Mouse (Mus musculus) heart, embryonic 16.5 days (tissue): ENCODE measurements around the gene Atp6v0b. TPM values are rescaled to one million over a fixed set of nuclear protein-coding genes. Genes with fewer than 3 reads are reported as not detected.
A peak's percentile ranks its signal among the peaks of the same experiment; 100 is the strongest.

ENCODE experiments used
- ATAC-seq: fragments of 200-750 bp; cut with Nextera tagmentation; replicated peaks from 2 replicates; pipeline ENCODE4 v1.8.0; 2017; ENCODE audit warnings: moderate number of reproducible peaks; ENCODE audit not compliant: insufficient read depth, low FRiP score; ENCODE audit errors: extremely low read depth
- H3K27ac ChIP-seq: fragments of 300-500 bp; sonication (generic); 2 replicates; pipeline ENCODE4 v1.5.1; 2014; ENCODE audit warnings: mild to moderate bottlenecking, low read length, control low read depth, moderate library complexity
- H3K27me3 ChIP-seq: fragments of 300-500 bp; sonication (generic); 2 replicates; pipeline ENCODE4 v1.6.1; 2014; ENCODE audit warnings: low read length, mixed read lengths; ENCODE audit not compliant: control insufficient read depth, insufficient read depth
- H3K36me3 ChIP-seq: fragments of 300-500 bp; sonication (generic); 2 replicates; pipeline ENCODE4 v1.6.1; 2014; ENCODE audit not compliant: control insufficient read depth, insufficient read depth
- H3K4me1 ChIP-seq: fragments of 300-500 bp; sonication (generic); 2 replicates; pipeline ENCODE4 v1.6.1; 2014; ENCODE audit warnings: low read length, mixed read lengths; ENCODE audit not compliant: control insufficient read depth, insufficient read depth
- H3K4me2 ChIP-seq: fragments of 300-500 bp; sonication (generic); 2 replicates; pipeline ENCODE4 v1.6.1; 2014; ENCODE audit warnings: low read depth, mild to moderate bottlenecking, control low read depth, low read length
- H3K4me3 ChIP-seq: fragments of 300-500 bp; sonication (generic); 2 replicates; pipeline ENCODE4 v1.5.1; 2014; ENCODE audit warnings: mild to moderate bottlenecking, control low read depth, low read length
- H3K9ac ChIP-seq: fragments of 300-500 bp; sonication (generic); 2 replicates; pipeline ENCODE4 v1.6.1; 2014; ENCODE audit warnings: low read length, control low read depth
- H3K9me3 ChIP-seq: fragments of 300-500 bp; sonication (generic); replicated peaks from 2 replicates; pipeline ENCODE4 v1.6.1; 2016; ENCODE audit warnings: low read length; ENCODE audit not compliant: control insufficient read depth
- WGBS: fragments of 180-500 bp; shearing (Covaris S2); extraction: QIAGEN DNeasy Blood & Tissue Kit; methylation state at CpG from one replicate; pipeline ENCODE4 v1.1.7; 2014; 5-methylcytosine and 5-hydroxymethylcytosine counted together
- polyA plus RNA-seq: library from polyadenylated mRNA; unstranded; fragments of >200 nt; fragmentation: Nextera tagmentation; extraction: Ambion mirVana; gene quantifications from 2 replicates; pipeline ENCODE4 v1.2.1, GENCODE M21; 2015

Gene Atp6v0b
- polyA plus RNA-seq: 229 and 244 TPM in 2 replicates

- H3K4me1 ChIP-seq: peaks cover 21% of the 10 kb centered on the region
- peak within 1 kb of the TSS; percentile 89 for H3K4me3 ChIP-seq
- 0% methylated on average over 37 of the region's 37 CpGs for WGBS
- H3K27me3 ChIP-seq: no peaks in the 10 kb centered on the region
- H3K4me2 ChIP-seq: peak within 1 kb of the TSS; percentile 86
- H3K36me3 ChIP-seq: peaks cover 19% of the 10 kb centered on the region
- peak; percentile 83 for ATAC-seq
- H3K9me3 ChIP-seq: no peaks in the 10 kb centered on the region
- peak within 1 kb of the TSS; percentile 90 for H3K9ac ChIP-seq
- H3K27ac ChIP-seq: peak within 1 kb of the TSS; percentile 33; the same call in 1 of the 2 replicates
Observed at GRCm38 (mm10) chr4:117887133-117887532, at the start of gene Atp6v0b. Gene Atp6v0b (minus strand): TSS chr4:117887333.

- no peak overlapping the region for H3K4me3 ChIP-seq
- no peak overlapping the region for H3K9ac ChIP-seq
- WGBS: 85% methylated on average over 4 of the region's 4 CpGs
- peaks cover 9% of the 10 kb centered on the region for H3K4me1 ChIP-seq
- H3K27ac ChIP-seq: no peak overlapping the region
- H3K4me2 ChIP-seq: no peak overlapping the region
- no peaks in the 10 kb centered on the region for H3K9me3 ChIP-seq
- H3K27me3 ChIP-seq: peaks cover 12% of the 10 kb centered on the region
- ATAC-seq: no peak
- 0 out of 2 replicates have a peak, but pooled peaks cover 4% of the 10 kb centered on the region for H3K36me3 ChIP-seq
Observed at GRCm38 (mm10) chr4:117934081-117934480, 46.9 kb upstream of the Atp6v0b start.

- ATAC-seq: no peak
- Histone ChIP-seq H3K4me3 (no peak overlapping the region), H3K27me3 (peaks cover 20% of the 10 kb centered on the region), H3K9ac (no peak overlapping the region), H3K4me2 (no peak overlapping the region), H3K4me1 (peaks cover 15% of the 10 kb centered on the region), H3K36me3 (0 out of 2 replicates have a peak, but pooled peaks cover 4% of the 10 kb centered on the region), H3K9me3 (no peaks in the 10 kb centered on the region), H3K27ac (no peak overlapping the region)
- WGBS: 70% methylated on average over 5 of the region's 5 CpGs
Observed at GRCm38 (mm10) chr4:117933248-117933647, 46.1 kb upstream of the Atp6v0b start.

- WGBS: under 1% methylated on average over 33 of the region's 33 CpGs
- peak within 1 kb of the TSS; percentile 52 for H3K4me3 ChIP-seq
- H3K9me3 ChIP-seq: no peaks in the 10 kb centered on the region
- H3K9ac ChIP-seq: peak within 1 kb of the TSS; percentile 64
- H3K4me1 ChIP-seq: peaks cover 22% of the 10 kb centered on the region
- peaks cover 46% of the 10 kb centered on the region for H3K27me3 ChIP-seq
- H3K4me2 ChIP-seq: peak within 1 kb of the TSS; percentile 85
- H3K27ac ChIP-seq: no peak within 1 kb of the TSS
- H3K36me3 ChIP-seq: no peaks in the 10 kb centered on the region
- no peak for ATAC-seq
Observed at GRCm38 (mm10) chr4:117929391-117929881, 42.3 kb upstream of the Atp6v0b start, which contains the start of gene Artn. Gene Artn (minus strand): TSS chr4:117929763.

GRCm38 (mm10) chr4:117928699-117929241 lies 41.6 kb upstream of the Atp6v0b start:
- 0 out of 2 replicates have a peak, but pooled peaks have one; percentile 39 for ATAC-seq

GRCm38 (mm10) chr4:117928234-117928633 lies 41.1 kb upstream of the Atp6v0b start:
- Histone ChIP-seq H3K4me3 (no peak overlapping the region), H3K9me3 (no peaks in the 10 kb centered on the region), H3K4me1 (peaks cover 33% of the 10 kb centered on the region), H3K9ac (no peak overlapping the region), H3K27ac (no peak overlapping the region), H3K36me3 (no peaks in the 10 kb centered on the region), H3K27me3 (peaks cover 46% of the 10 kb centered on the region), H3K4me2 (no peak overlapping the region)
- no peak for ATAC-seq
- 17% methylated on average over 6 of the region's 6 CpGs for WGBS

More at GRCm38 (mm10) chr4:117928699-117929241, 41.6 kb upstream of the Atp6v0b start:
- peaks cover 28% of the 10 kb centered on the region for H3K4me1 ChIP-seq
- H3K27ac ChIP-seq: no peak overlapping the region
- H3K9me3 ChIP-seq: no peaks in the 10 kb centered on the region
- WGBS: 3% methylated on average over 13 of the region's 13 CpGs
- peak overlapping the region; percentile 52 for H3K4me3 ChIP-seq
- peaks cover 46% of the 10 kb centered on the region for H3K27me3 ChIP-seq
- H3K9ac ChIP-seq: peak overlapping the region; percentile 64
- peak overlapping the region; percentile 85 for H3K4me2 ChIP-seq
- no peaks in the 10 kb centered on the region for H3K36me3 ChIP-seq

- peaks cover 46% of the 10 kb centered on the region for H3K27me3 ChIP-seq
Observed at GRCm38 (mm10) chr4:117926545-117927482, 39.7 kb upstream of the Atp6v0b start.

GRCm38 (mm10) chr4:117924916-117925315 lies 37.8 kb upstream of the Atp6v0b start:
- no peak overlapping the region for H3K27ac ChIP-seq
- H3K27me3 ChIP-seq: peaks cover 42% of the 10 kb centered on the region
- no peak overlapping the region for H3K4me2 ChIP-seq
- no peaks in the 10 kb centered on the region for H3K9me3 ChIP-seq
- no peaks in the 10 kb centered on the region for H3K36me3 ChIP-seq
- WGBS: 45% methylated on average over 6 of the region's 6 CpGs
- no peak for ATAC-seq
- H3K4me3 ChIP-seq: no peak overlapping the region
- H3K4me1 ChIP-seq: peaks cover 35% of the 10 kb centered on the region
- no peak overlapping the region for H3K9ac ChIP-seq

More at GRCm38 (mm10) chr4:117926545-117927482, 39.7 kb upstream of the Atp6v0b start:
- peak; percentile 33; the same call in 1 of the 2 replicates for ATAC-seq
- Histone ChIP-seq H3K36me3 (no peaks in the 10 kb centered on the region), H3K4me1 (peaks cover 36% of the 10 kb centered on the region), H3K4me3 (peak overlapping the region; percentile 58), H3K9me3 (no peaks in the 10 kb centered on the region), H3K4me2 (peak overlapping the region; percentile 95), H3K9ac (peak overlapping the region; percentile 69), H3K27ac (no peak overlapping the region)
- WGBS: 2% methylated on average over 69 of the region's 71 CpGs
